Mouse (Mus musculus) effector memory CD4-positive, alpha-beta T cell, adult 7 months (primary cell): ENCODE measurements around the gene Hyal6. TPM values are rescaled to one million over a fixed set of nuclear protein-coding genes. Genes with fewer than 3 reads are reported as not detected.

Experiments
- polyA plus RNA-seq: library from polyadenylated mRNA; unstranded; fragments of 100-300 nt; shearing (Covaris generic); gene quantifications from one replicate; pipeline ENCODE4 v1.2.1, GENCODE M21; 2017

Gene Hyal6
- polyA plus RNA-seq: 0.29 TPM

DNA sequence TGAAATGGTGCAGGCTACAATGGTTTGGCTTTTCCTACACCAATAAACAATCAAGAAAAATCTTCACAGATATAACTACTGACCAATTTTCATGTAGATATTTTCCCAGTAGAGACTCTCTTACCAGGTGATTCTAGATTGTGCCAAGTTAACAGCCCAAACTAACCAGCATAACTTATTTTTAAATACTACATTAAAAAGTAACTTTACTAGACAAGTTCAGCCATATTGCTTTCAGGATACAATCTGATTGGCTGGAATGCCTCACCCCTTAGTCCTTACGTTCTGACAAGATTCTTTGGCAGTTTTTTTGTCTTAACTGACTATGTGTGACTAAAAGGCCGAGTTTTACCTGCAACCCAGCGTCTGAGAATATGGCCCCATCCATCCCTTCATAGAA is at the start of gene Hyal6:
Hyal6 (plus strand) TSS at position 301 of the 400 bp plus-strand sequence.

DNA sequence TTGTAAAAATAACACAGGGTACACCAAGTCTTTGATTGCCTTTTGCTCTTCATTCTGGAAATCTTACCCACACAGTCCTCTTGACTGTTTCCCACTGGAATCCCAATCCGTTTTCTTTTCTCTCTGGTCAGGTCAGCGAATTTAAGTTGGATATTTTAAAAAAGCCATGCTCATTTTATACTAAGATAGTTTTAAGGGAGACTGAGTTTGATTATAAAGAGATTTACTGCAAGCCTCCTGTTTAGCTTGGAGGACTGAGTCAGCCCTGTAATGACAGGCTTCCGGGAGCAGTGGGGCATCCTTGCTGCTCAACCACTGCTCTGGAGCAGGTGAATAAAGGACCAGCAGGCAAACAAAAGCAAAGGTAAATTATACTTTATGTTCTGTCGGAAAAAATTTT is 15.0 kb downstream of the Hyal6 start, which contains the start of gene Hyal4:
Hyal4 (plus strand) TSS at position 301 of the 400 bp plus-strand sequence.

DNA sequence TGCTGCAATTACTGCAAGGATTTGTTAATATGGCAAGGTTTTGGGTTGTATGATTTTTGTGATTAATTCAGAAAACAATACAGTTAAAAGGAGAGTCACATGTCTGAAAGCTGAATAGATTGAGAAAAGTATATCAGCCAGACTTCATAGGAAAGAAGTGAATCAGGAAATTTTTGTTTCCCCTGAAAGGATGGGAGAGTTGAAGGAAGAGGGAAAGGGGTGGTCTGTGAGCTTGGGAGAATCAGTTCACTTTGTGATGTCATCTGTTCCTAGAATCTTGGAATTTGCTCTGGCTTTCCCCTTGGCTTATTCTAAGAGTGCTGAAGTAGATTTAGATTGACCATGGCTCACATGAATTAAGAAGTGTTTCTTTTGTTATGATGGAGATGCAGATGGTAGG is 57.8 kb downstream of the Hyal6 start, which contains the start of gene Spam1:
Spam1 (plus strand) TSS at position 301 of the 400 bp plus-strand sequence.

Other genes with a start within 250 kb of the Hyal6 start
- not detected for gene Iqub, start 218.2 kb upstream of the Hyal6 start, polyA plus RNA-seq
- gene Ndufa5, start 205.2 kb upstream of the Hyal6 start, polyA plus RNA-seq: 108 TPM
- 0.09 TPM for gene Asb15, start 205.1 kb upstream of the Hyal6 start, polyA plus RNA-seq
- gene Lmod2, start 135.5 kb upstream of the Hyal6 start, polyA plus RNA-seq: not detected
- gene Wasl, start 68.2 kb upstream of the Hyal6 start, polyA plus RNA-seq: 32.4 TPM
- not detected for gene Hyal4, start 15.1 kb downstream of the Hyal6 start, polyA plus RNA-seq
- 0.39 TPM for gene Spam1, start 57.9 kb downstream of the Hyal6 start, polyA plus RNA-seq
- gene Hyal5, start 124.8 kb downstream of the Hyal6 start, polyA plus RNA-seq: not detected
- gene Tmem229a, start 223.1 kb downstream of the Hyal6 start, polyA plus RNA-seq: 0.22 TPM